Mouse (Mus musculus) cerebral cortex, adult 2 months (tissue): ENCODE data around the gene Mettl26.

Experiments used
- WGBS: fragments of 180-500 bp; shearing (Covaris S2); methylation state at CpG from one replicate; pipeline ENCODE4 v1.1.7; 2018; 5-methylcytosine and 5-hydroxymethylcytosine counted together

Mettl26 gene

GRCm38 (mm10) chr17:25837076-25837410 is 37.8 kb upstream of the Mettl26 start, which contains the start of gene Rhbdl1:
Gene Rhbdl1 (minus strand): TSS chr17:25837295.
- 3% methylated on average over 29 of the region's 29 CpGs for WGBS

- 22% methylated on average over 3 of the region's 3 CpGs for WGBS
These were observed 37.3 kb upstream of the Mettl26 start for GRCm38 (mm10) chr17:25837533-25837932.

DNA sequence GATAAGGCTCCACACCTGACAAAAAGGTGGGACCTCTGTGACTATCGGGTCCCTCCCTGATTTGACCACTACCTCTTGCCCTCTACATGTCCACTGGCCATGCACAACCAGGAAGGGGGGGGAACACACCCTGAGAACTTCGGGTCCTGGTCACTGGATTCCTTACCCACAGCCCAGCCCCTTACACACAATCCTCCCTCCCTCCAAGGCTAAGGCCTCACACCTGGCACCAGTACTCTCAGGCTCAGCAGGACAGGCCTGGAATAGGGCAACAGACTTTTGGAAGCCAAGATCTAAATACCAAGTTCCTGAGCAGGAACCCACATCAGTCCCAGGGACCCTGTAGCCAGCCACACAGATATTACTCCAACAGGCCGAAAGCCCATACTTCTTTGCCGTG is 36.0 kb upstream of the Mettl26 start:
- WGBS = 84% methylated on average over 4 of the region's 4 CpGs

DNA sequence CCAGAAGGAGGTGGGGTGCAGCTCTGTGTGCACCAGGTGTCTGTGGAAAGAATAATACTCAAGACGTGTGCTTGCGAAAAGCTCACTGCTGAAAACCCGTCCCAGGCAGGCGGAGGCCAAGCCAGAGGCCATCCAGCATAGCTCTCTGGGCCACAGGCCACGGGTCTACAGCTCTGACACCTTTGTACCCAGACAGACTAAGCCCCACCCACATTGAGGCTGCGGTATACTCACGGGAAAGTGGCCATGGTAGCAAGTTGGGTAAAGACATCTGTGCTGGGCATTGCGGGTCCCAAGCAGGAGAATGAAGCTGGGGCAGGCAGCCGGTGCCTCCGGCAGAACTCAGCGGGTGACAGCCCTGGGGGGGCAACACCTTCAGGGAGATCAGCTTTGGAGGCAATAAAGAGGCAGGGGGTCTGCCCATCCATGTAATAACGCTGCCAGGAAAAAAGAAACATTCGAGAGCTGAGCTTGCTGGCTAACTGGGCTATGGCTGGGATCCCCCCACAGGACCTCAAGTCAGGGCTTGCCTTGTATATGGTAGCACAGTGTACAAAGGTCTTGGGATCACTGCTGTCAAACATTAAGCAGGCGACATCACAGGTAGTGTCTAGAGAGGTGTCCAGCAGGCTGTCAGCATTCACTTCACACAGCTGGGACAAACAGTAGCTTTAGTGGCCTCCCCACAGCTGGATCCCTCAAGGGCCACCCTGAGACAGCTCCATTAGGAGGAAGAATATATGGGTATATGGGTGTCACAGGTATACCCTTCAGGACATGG is 35.2 kb upstream of the Mettl26 start:
- 77% methylated on average over 14 of the region's 14 CpGs for WGBS

DNA sequence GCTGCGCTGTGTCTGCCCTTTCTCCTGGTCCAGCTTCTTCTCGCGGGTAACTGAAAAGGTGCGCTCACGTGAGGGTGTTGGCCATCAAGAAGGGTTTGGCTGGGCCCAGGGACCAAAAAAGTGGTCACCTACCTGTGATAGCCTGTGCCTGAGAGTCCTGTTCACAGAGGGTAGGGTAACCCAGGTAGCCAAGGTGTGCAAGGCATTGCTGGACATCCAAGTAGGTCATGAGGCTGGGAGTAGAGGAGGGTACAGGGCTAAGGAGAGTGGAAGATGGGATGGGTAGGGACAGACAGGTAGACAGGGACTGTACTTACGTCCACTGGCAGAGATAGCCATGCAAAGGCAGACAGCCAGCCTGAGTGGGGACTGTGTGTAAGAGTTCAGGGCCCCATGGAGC is 34.4 kb upstream of the Mettl26 start:
- WGBS = 96% methylated on average over 6 of the region's 6 CpGs

DNA sequence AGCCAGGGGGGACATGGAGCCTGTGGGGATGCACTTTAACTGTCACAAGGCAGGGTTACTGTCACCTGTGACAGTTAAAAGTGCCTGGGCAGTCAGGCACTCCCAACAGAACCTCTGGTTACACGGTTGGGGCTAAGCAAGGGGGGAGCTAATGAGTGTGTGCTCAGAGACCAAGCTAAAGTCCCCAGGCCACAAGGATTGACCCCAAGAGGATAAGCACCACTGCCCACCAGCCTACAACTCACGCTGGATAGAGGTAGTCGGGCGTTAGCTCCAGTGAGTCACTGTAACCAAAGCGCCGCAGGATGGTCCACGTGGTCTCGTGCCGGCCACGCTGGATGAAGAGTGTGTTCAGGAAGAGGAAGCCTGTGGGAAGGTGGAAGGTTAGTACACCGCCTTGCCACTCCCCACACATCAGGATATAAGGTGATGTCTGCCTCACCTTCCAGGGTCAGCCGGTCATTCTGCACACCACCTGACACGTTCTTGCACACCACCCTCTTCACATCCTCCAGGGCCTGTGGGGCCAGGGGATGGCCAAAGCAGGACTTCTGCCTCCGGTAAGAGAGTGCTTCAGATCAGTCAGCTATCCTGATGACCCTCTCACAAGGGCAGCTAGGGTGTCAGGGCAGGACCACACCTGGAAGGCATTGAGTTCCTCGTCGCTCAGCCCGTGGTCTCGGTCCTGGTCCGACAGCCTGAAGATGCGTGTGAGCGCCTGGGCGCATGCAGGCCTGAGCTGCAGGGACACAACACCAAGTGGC is 33.6 kb upstream of the Mettl26 start, which contains the start of gene Gm20683:
Gm20683 (minus strand) TSS at position 647 of the 764 bp plus-strand sequence.
- WGBS = 91% methylated on average over 22 of the region's 22 CpGs

- WGBS = 56% methylated on average over 3 of the region's 3 CpGs
These were observed 32.4 kb upstream of the Mettl26 start for GRCm38 (mm10) chr17:25842509-25842908.

- 88% methylated on average over 4 of the region's 4 CpGs for WGBS
These were observed 31.8 kb upstream of the Mettl26 start for GRCm38 (mm10) chr17:25843122-25843521.

DNA sequence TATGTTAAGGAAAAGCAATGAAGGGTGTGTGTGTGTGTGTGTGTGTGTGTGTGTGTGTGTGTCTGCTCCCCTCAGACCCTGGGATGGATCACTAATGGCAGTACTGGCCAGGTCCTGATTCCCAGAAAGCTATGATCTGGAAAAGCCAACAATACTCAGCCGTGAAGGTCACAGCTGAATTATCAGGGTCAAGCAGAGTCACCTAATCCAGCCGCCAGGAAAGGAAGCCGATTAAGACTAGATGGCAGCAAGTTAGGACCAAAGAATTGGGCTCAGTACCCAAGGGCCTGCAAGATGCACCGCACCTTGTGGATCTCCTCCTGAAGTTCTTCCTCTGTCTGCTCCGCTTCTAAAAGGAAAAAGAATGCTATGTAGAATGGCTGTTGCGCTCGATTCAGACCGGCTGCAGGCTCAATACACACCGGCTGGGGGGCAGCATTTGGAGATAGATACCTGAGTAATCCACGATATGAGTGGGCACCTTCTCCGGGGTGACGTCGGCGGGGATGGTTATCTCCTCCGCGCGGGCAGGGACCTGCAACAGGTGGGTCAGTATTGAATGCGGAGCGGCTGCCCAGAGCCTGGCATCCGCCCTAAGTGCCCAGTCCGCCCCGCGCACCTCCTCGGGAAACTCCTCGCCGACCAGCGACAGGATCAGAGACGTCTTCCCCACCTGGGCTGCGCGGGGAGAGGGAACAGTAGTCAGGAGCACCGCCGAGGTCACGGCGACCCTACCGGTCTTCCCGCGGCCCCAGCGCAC is 31.1 kb upstream of the Mettl26 start:
- 1% methylated on average over 38 of the region's 38 CpGs for WGBS

DNA sequence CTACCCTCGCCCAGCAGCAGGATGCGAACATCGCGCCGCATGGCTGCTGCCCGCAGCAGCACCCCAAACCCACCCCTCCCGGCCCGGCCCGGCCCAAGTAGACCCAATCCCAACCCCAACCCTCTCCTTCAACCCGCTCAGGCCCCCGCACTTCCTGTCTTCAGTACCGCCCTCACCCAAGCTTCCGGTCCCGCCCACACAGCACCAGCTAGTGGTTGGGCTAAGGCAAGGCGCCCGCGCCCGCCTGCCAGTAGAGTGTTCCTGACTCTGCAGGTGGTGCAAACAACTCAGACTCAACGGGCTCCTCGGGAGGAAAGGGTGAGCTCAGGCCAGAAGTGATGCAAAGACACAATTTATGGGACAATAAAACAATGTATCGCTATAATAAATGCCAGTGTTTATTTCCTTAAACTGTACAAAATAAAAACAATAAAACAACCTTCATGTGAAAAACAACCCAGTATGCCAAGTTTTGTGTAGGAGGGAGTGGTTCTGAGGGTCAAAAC is 30.4 kb upstream of the Mettl26 start, which contains the start of gene Rhot2:
Rhot2 (minus strand) TSS at position 456 of the 506 bp plus-strand sequence.
- WGBS = under 1% methylated on average over 21 of the region's 21 CpGs

GRCm38 (mm10) chr17:25860229-25860628 is 14.6 kb upstream of the Mettl26 start:
- 91% methylated on average over 6 of the region's 6 CpGs for WGBS

DNA sequence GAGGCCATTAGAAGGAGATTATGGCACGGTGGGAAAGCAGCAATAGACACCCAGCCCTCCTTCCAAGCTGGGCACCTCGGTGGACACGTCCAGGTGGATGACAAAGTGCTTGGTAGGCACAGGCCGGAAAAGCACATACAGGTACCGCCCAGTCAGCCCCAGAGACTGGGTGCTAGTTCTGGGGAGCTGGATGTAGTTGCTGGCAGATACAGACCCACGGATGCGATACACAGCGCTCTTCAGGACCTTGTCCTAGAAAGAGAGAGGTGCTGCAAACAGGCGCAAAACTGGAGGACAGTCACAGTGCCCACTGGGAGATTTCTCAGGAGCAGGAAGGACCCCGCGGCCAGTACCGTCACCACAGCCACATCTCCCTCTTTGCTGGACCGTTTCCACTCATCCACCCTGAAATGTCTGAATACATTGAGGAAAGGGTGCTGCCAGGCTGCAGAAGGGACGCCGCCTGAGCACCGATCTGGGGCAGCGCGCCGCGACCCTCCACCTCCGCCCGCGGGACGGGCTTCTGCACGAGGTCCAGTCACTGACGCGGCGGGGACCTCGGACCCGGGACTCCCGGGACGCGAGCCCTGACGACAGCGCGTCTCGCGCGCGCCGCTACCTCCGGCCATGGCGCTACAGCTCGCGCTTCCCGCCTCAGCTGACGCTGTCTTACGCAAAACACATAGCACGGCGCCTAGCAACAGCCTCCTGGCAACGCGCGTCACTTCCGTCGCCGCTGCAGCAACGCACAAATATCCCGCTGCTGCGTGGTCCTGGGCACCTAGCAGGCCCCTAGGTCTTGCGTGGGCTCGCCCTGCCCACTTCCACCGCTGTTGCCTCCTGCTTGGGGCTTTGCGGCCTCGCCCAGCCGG is 13.8 kb upstream of the Mettl26 start, which contains the start of gene Wdr90:
Wdr90 (minus strand) TSS at position 670 of the 872 bp plus-strand sequence.
- 2% methylated on average over 65 of the region's 65 CpGs for WGBS

DNA sequence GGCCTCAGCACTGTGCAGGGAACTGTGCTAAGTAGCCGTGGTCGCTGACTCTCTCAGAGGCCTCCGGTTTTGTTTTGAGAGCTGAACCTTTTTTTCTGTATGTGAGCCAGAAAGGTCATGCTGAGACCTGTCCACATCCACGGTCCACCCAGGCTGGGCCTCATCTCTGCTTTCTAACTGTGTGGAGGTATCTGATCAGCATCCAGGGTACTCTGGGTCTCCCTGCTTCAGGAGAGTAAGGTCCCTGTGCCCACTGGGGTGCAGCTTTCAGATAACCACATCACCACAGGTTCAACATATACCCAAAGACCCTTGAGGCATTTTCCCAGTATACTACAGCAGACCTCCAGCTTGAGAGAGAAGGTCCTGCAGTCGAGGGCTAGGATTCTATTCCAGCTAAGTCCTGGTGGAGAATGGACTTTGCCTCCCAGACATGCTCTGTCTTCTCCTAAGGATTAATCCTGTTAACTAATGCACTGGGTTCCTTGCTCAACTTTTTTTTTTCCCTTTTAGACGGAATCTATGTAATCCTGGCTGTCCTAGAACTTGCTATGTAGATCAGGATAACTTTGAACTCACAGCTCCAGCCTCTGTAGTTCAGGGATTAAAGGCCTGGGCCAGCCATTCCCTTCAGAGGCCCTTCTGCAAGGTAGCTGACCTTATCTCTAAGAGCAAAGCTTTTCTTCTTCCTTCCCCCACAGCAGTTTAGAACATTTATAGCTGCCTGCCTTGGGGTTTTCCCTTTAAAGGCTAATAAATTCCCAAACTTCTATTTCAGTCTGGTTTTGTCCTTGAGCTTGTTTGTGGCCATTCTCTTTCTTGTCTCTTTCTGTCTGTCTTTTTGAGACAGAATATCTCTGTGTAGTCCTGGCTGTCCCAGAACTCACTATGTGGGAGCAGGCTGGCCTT is 12.9 kb upstream of the Mettl26 start:
- WGBS = 8% methylated on average over 6 of the region's 6 CpGs

DNA sequence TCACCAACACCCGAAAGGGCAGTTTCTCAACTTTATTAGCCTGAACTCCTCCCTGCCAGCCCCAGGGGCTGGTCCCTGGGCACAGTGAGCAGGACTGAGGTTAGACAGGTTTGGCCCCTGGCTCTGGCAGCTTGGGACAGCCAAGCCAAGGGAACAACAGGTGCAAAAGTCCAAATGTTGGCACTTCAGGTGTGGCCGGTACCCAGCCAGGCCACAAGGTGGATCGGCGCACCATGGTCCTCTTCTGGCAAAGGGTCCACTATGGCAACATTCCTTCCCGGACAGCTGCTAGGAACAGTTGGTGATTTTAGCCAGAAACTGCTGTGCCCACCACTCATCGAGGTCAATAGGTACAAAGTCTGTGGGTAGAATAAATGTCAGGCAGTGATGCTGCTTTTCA is 11.2 kb upstream of the Mettl26 start:
- 90% methylated on average over 6 of the region's 6 CpGs for WGBS

- 91% methylated on average over 14 of the region's 14 CpGs for WGBS
These were observed 10.6 kb upstream of the Mettl26 start for GRCm38 (mm10) chr17:25864311-25864710.

GRCm38 (mm10) chr17:25865288-25865687 is 9.6 kb upstream of the Mettl26 start:
- WGBS = 92% methylated on average over 11 of the region's 11 CpGs

- WGBS = 92% methylated on average over 3 of the region's 3 CpGs
These were observed 8.7 kb upstream of the Mettl26 start for GRCm38 (mm10) chr17:25866172-25866571.

- 12% methylated on average over 7 of the region's 7 CpGs for WGBS
These were observed 7.4 kb upstream of the Mettl26 start for GRCm38 (mm10) chr17:25867509-25867835.

DNA sequence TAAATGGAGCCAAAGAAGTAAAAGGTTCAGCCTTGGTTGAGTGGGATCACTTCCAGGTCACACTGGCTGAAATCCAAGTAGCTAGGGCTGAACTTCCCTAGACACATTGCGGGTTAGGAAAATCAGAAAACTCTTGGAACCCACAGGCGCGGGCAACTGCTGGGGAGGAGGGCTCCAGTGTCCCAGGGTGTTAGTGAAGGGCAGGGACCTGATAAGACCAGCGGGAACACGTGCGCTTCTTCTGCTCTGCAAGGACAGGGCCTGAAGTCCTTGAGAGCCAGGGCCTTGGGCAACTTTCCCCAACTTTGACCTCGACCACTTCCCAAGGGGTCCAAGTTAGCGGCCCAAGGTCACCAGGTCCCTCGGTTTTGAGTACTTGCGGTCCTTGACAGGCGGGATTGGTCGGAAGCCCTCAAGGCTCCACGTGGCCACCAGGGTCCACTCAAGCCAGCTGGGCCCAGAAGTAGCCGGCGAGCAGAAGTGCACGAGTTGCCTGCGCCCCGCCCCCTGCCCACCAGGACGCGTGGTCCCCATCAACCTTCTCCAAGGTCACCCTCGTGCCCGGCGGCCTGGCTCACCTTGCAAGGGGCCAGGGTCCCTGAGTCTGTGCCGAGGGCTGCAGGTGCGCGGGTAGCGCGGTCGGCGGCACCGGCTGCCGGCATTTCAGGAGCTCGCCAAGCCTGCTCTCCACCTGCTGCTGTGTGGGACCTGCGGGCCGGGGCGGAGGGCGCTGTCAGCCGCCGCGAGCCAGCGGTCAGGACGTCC is 6.9 kb upstream of the Mettl26 start:
- under 1% methylated on average over 42 of the region's 42 CpGs for WGBS
